Mouse (Mus musculus): ENCODE data around the gene Cdh23.

GRCm38 (mm10) chr10:60686641-60686975 lies 9.7 kb downstream of the Cdh23 start:
- no peak for TF ChIP-seq CTCF (IDR thresholded peaks at IDR 0.05; ENCODE audit: insufficient read depth, low read depth, low read length)
- no peak for TF ChIP-seq POLR2A (IDR thresholded peaks at IDR 0.05; ENCODE audit: insufficient read depth, low read depth, low read length)
